Mouse (Mus musculus) lung, embryonic 14.5 days (tissue): ENCODE measurements at regions not wholly inside any gene's neighbourhood (a gene's known extent, or its start where the extent isn't known, plus 50 kb on each side); places are given as distances from the start of the nearest gene placed in this dataset.

Experiments used
- ATAC-seq: fragments of 200-750 bp; cut with Nextera tagmentation; 2 replicates; pipeline ENCODE4 v1.8.0; 2017; ENCODE audit warnings: mild to moderate bottlenecking, moderate TSS enrichment, moderate library complexity; ENCODE audit not compliant: insufficient read depth
- DNase-seq: peaks from one replicate; pipeline ENCODE4 v3.0.0-alpha.2; 2015
- H3K27ac ChIP-seq: fragments of 300-500 bp; sonication (generic); 2 replicates; pipeline ENCODE4 v1.5.1; 2014; ENCODE audit warnings: low read depth, mild to moderate bottlenecking, moderate library complexity
- H3K27me3 ChIP-seq: fragments of 300-500 bp; sonication (generic); 2 replicates; pipeline ENCODE4 v1.6.1; 2014; ENCODE audit warnings: low read length, control low read depth; ENCODE audit not compliant: insufficient read depth
- H3K36me3 ChIP-seq: fragments of 300-500 bp; sonication (generic); 2 replicates; pipeline ENCODE4 v1.6.1; 2014; ENCODE audit warnings: control low read depth; ENCODE audit not compliant: insufficient read depth
- H3K4me1 ChIP-seq: fragments of 300-500 bp; sonication (generic); 2 replicates; pipeline ENCODE4 v1.6.1; 2014; ENCODE audit warnings: antibody characterized with exemption, control low read depth; ENCODE audit not compliant: insufficient read depth
- H3K4me2 ChIP-seq: fragments of 300-500 bp; sonication (generic); 2 replicates; pipeline ENCODE4 v1.6.1; 2014; ENCODE audit warnings: mild to moderate bottlenecking
- H3K4me3 ChIP-seq: fragments of 300-500 bp; sonication (generic); 2 replicates; pipeline ENCODE4 v1.5.1; 2014; ENCODE audit warnings: low read depth, low read length
- H3K9ac ChIP-seq: fragments of 300-500 bp; sonication (generic); 2 replicates; pipeline ENCODE4 v1.6.1; 2014
- H3K9me3 ChIP-seq: fragments of 300-500 bp; sonication (generic); 2 replicates; pipeline ENCODE4 v1.6.1; 2016; ENCODE audit warnings: low read depth, low read length, control low read depth
- CTCF ChIP-seq: IDR thresholded peaks from 2 replicates; pipeline ENCODE4 v1.5.1; 2016; ENCODE audit warnings: antibody characterized with exemption, low read depth
- WGBS: fragments of 180-500 bp; shearing (Covaris S2); extraction: QIAGEN DNeasy Blood & Tissue Kit; methylation state at CpG from one replicate; pipeline ENCODE4 v1.1.7; 2014; 5-methylcytosine and 5-hydroxymethylcytosine counted together

DNA sequence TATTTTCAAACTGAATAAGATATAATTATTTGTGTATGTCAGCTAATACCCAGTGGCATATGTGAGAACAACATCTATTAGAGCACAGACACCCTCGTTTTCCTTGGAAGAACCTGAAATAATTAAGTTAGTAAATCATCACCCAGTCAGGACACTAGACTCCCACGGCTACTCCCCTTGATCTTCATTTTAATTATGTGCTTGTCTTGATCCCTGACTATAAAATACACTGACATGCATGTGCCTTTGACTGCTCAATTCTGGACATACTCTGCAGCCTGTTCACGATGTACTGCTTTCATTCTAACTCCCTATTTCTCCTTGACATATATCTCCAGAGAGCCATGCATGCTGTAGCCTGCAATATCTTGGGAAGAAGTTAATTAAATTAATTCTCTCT lies 232.7 kb upstream of the Atxn7l3b start:
- no peak overlapping the region for H3K4me2 ChIP-seq
- DNase-seq (no peak), ATAC-seq (no peak)
- H3K9ac ChIP-seq: no peak overlapping the region
- 54% methylated on average over 3 of the region's 3 CpGs for WGBS
- H3K27me3 ChIP-seq: no peaks in the 10 kb centered on the region
- H3K27ac ChIP-seq: no peak overlapping the region
- H3K4me3 ChIP-seq: no peak overlapping the region
- H3K36me3 ChIP-seq: no peaks in the 10 kb centered on the region
- H3K4me1 ChIP-seq: no peaks in the 10 kb centered on the region
- no peaks in the 10 kb centered on the region for H3K9me3 ChIP-seq
- TF ChIP-seq CTCF: no peak

DNA sequence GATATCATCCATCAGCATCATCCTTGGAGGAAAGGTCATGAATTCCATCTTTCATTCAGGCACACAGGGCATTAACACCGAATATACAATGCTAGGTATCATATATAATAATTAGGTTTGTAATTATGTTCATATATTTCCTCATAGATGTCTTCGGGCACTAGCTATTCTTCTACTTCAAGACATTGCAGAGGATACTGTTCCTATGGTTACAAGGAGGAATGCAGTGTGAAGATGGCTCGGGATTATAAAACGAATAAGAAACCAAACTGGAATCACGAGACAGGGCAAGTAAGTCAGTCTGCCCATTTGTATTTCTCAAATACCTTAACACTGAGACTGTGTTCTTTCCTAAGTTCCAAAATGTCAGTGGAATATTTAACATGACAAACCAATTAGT lies 231.3 kb upstream of the Atxn7l3b start:
- ATAC-seq (no peak), DNase-seq (no peak)
- H3K27ac ChIP-seq: no peak overlapping the region
- H3K9ac ChIP-seq: no peak overlapping the region
- H3K9me3 ChIP-seq: no peaks in the 10 kb centered on the region
- no peaks in the 10 kb centered on the region for H3K4me1 ChIP-seq
- H3K4me3 ChIP-seq: no peak overlapping the region
- no peak overlapping the region for H3K4me2 ChIP-seq
- H3K27me3 ChIP-seq: no peaks in the 10 kb centered on the region
- 74% methylated on average over 5 of the region's 5 CpGs for WGBS
- TF ChIP-seq CTCF: no peak
- H3K36me3 ChIP-seq: no peaks in the 10 kb centered on the region

DNA sequence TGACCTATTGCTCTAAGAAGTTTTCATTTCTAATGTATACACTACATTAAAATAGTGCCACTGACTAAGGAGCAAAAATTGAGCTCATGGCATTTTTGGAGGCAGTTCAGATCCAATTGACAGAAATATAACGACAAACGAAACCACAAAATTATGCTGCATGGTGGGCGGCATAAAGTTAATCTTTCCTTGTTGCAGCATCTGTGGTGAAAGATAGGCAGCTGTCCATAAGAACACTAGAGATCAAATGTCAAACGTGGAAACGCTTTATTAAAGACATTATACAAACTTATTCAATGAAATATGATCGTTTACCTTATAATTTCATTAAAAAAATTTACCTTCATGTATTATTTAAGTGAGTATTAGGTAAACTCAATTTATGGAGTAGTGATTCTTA lies 230.2 kb upstream of the Atxn7l3b start:
- Histone ChIP-seq H3K4me2 (no peak overlapping the region), H3K27me3 (no peaks in the 10 kb centered on the region), H3K9me3 (no peaks in the 10 kb centered on the region), H3K36me3 (no peaks in the 10 kb centered on the region), H3K9ac (no peak overlapping the region), H3K4me3 (no peak overlapping the region), H3K4me1 (no peaks in the 10 kb centered on the region), H3K27ac (no peak overlapping the region)
- no peak for TF ChIP-seq CTCF
- 72% methylated on average over 6 of the region's 6 CpGs for WGBS
- ATAC-seq (no peak), DNase-seq (no peak)

DNA sequence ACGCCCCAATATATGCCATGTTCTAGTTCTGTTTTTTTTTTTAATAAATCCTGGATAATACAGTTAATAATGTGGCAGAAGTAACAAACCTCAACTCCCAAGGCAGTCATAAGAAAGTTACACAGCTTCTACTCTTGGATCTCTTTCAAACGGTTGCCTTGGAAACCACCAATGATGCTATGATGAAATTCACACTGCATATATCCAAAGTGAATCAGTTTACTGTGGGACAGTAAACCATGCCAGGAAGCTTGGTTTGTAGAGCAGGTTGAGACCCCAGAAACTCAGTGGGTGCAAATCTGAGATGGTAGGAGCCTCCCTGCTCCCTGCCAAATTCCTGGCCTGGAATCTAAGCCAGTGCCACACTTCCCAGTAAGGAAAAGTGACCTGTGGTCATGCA lies 212.8 kb upstream of the Atxn7l3b start:
- 71% methylated on average over 2 of the region's 2 CpGs for WGBS
- Histone ChIP-seq H3K36me3 (no peaks in the 10 kb centered on the region), H3K27me3 (no peaks in the 10 kb centered on the region), H3K9ac (no peak overlapping the region), H3K27ac (no peak overlapping the region), H3K9me3 (no peaks in the 10 kb centered on the region), H3K4me2 (no peak overlapping the region), H3K4me1 (no peaks in the 10 kb centered on the region), H3K4me3 (no peak overlapping the region)
- ATAC-seq: no peak
- DNase-seq: peak; percentile 10
- no peak for TF ChIP-seq CTCF

DNA sequence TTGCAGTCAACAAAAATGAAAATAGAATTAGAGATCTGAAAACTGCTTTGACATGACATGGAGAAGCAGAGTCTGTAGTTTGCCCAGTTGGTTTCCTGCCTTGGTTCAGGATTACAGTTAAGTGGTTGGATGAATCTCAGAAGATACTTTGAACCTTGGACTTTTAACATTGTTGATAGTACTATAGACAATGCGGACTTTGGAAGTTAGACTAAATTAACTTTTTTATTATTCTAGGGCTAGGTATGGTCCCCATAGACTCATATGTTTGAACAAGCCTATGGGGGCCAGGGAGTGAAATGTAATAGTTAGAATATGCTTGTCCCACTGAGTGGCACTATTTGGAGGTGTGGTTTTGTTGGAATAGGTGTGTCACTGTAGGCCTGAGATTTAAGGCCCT lies 186.2 kb upstream of the Atxn7l3b start:
- no peak overlapping the region for H3K9ac ChIP-seq
- H3K4me2 ChIP-seq: no peak overlapping the region
- H3K9me3 ChIP-seq: no peaks in the 10 kb centered on the region
- H3K4me3 ChIP-seq: no peak overlapping the region
- no peak overlapping the region for H3K27ac ChIP-seq
- H3K27me3 ChIP-seq: no peaks in the 10 kb centered on the region
- DNase-seq: no peak
- H3K36me3 ChIP-seq: no peaks in the 10 kb centered on the region
- no peak for ATAC-seq
- no peaks in the 10 kb centered on the region for H3K4me1 ChIP-seq
- TF ChIP-seq CTCF: no peak
- 80% methylated on average over 1 of the region's 1 CpGs for WGBS

DNA sequence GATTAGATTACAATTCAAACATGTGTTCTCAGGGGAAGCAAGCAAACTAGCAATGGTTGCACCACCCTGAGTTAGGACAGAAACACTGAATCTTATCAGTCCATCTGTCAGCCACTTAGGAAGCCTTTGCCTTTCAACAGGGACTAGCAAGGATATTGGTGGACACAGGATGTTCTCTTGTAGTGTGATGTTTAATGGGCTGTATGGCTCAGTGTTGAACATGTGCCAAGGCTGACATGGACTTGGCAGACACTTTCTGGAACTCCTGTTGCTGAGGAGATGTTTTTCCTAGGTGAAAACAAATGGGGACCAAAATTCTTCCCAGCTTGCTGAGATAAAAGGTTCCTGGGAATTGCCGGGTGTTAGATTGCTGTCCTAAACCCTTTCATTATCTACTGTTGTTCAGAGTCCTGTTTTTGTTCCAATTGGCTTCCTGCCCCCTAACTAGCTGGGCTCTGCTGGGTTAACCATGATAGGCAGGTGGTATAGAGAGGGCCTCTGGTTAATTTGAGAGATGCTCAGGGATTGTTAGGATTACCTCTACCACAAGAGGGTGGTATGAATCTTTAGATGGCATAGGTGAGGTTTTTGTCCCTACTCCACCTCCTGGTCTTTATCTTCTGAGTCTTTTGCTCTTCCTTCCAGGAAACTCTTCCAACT lies 177.1 kb upstream of the Atxn7l3b start:
- no peak overlapping the region for H3K4me2 ChIP-seq
- H3K9me3 ChIP-seq: no peaks in the 10 kb centered on the region
- no peaks in the 10 kb centered on the region for H3K27me3 ChIP-seq
- H3K4me3 ChIP-seq: no peak overlapping the region
- peak; percentile 61 for DNase-seq
- ATAC-seq: peak; percentile 77; the same call in 1 of the 2 replicates
- no peaks in the 10 kb centered on the region for H3K4me1 ChIP-seq
- no peak overlapping the region for H3K27ac ChIP-seq
- no peak overlapping the region for H3K9ac ChIP-seq
- no peaks in the 10 kb centered on the region for H3K36me3 ChIP-seq
- WGBS: 15% methylated on average over 1 of the region's 1 CpGs
- TF ChIP-seq CTCF: peak; percentile 40

DNA sequence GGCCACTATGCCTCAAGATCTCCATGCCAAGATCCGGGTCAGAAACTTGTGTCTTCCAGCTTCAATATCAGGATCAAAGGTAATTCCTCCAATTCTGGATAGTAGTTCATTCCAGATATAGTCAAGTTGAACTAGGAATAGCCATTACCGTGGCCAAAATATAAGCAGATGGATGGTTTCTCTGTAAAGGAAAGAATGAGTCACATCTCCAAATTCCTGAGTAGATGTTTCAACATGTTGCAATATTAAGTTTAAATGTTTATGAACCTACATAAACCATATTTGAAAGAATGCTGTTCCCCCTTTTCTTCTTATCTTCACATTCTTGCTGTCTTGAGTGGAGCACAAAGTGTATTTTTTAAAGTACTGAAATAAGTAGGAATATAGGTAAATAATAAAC lies 176.5 kb upstream of the Atxn7l3b start:
- ATAC-seq: no peak
- H3K36me3 ChIP-seq: no peaks in the 10 kb centered on the region
- H3K9me3 ChIP-seq: no peaks in the 10 kb centered on the region
- no peaks in the 10 kb centered on the region for H3K4me1 ChIP-seq
- TF ChIP-seq CTCF: no peak
- no peak overlapping the region for H3K4me2 ChIP-seq
- 74% methylated on average over 2 of the region's 2 CpGs for WGBS
- H3K4me3 ChIP-seq: no peak overlapping the region
- no peak overlapping the region for H3K9ac ChIP-seq
- DNase-seq: no peak
- H3K27me3 ChIP-seq: no peaks in the 10 kb centered on the region
- H3K27ac ChIP-seq: no peak overlapping the region
